Mouse (Mus musculus): ENCODE results near the gene Atox1. TPM values are rescaled to one million over a fixed set of nuclear protein-coding genes. Genes with fewer than 3 reads are reported as not detected.

The Atox1 gene
- 229 and 231 TPM in 2 replicates for polyA plus RNA-seq (2016; fragmentation: Nextera tagmentation; extraction: Ambion mirVana)

DNA sequence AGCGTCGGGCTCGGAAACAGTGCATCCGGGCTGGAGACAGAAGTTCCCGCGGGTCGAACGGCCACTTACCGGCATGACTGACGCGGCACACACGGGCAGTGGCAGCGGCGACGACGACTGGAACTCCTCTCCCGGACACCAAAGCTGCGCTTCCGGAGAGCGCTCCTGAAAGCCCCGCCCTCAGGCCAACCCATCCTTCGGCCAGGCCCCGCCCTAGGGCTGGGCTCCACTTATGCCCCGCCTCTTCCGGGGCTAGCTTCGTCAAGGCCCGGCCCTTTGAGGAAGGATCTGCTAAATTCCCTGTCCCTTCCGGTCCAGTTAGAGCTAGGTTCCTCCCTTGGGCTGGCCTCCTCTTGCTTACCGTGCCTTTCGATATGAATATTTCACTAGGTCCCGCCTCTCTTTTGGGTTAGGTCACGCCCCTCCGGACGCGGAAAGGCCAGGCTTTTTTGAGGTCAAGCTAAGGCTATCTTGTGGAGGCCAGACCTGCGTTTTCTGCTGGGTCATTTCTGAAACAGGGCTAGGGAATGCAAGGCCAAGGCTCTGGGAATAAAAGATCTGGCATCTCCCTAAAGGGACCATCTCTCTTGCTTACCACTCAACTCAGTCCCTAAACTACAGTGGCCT is at the start of gene Atox1:
Gene Atox1, minus strand, starts transcription at position 221 of the 627 bp plus-strand sequence.
- H3K36me3 ChIP-seq: peaks cover 5% of the 10 kb centered on the region
- peak; percentile 94 for DNase-seq (ENCODE audit: low spot score)
- no peaks in the 10 kb centered on the region for H3K9me3 ChIP-seq (replicated peaks)
- H3K4me3 ChIP-seq: peak within 1 kb of the TSS; percentile 87
- H3K4me1 ChIP-seq: peaks cover 29% of the 10 kb centered on the region
- H3K27ac ChIP-seq (replicated peaks): peak within 1 kb of the TSS; percentile 81
- under 1% methylated on average over 36 of the region's 36 CpGs for WGBS
- no peaks in the 10 kb centered on the region for H3K27me3 ChIP-seq (ENCODE audit: low read depth, poor library complexity, severe bottlenecking)

DNA sequence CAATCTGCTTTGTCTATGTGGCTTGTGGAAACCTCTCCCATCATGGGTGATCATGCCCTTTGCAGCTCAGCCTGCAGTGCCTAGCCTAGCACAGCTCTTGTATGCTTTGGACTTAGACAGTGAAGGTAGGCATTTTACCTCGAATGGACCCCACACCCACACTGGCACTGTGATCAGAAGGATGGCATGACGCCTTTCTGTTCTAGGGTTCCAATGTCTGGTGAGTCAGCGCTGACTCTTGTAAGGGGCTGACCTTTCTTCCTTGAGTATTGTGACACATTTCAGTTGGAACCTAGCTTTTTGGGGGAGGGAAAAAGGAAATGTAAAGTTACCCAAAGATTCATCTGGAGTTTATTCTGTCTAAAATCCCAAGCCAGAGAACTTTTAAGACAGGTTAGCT is 44.4 kb upstream of the Atox1 start:
- peaks cover 32% of the 10 kb centered on the region for H3K36me3 ChIP-seq
- no peak for DNase-seq (ENCODE audit: low spot score)
- 88% methylated on average over 3 of the region's 3 CpGs for WGBS

DNA sequence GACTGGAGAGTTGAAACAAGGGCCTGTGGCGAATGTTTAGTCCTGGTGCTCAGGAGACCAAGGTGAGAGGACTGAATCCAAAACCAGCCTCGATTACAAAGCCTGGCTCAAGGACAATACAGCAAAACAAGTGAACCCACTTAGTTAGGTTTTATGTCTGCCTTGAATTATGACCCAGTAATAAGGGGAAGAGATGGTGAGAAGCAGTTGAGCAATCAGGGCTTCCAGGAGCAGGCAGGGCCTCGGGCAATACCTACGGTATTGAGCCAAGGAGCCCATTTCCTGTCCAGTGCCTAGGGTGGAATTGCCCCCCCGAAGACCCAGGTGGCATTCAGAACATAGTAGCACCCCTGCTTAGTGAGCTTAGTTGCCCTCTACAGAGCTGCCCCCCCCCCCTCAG is 41.8 kb upstream of the Atox1 start:
- Histone ChIP-seq H3K36me3 (peaks cover 58% of the 10 kb centered on the region), H3K4me3 (no peak overlapping the region)
- 91% methylated on average over 5 of the region's 5 CpGs for WGBS

More for the DNA sequence above, 44.4 kb upstream of the Atox1 start:
- no peaks in the 10 kb centered on the region for H3K4me1 ChIP-seq
- no peak overlapping the region for H3K27ac ChIP-seq (replicated peaks)
- H3K4me3 ChIP-seq: no peak overlapping the region
- no peaks in the 10 kb centered on the region for H3K9me3 ChIP-seq (replicated peaks)
- H3K27me3 ChIP-seq (ENCODE audit: low read depth, poor library complexity, severe bottlenecking): no peaks in the 10 kb centered on the region

DNA sequence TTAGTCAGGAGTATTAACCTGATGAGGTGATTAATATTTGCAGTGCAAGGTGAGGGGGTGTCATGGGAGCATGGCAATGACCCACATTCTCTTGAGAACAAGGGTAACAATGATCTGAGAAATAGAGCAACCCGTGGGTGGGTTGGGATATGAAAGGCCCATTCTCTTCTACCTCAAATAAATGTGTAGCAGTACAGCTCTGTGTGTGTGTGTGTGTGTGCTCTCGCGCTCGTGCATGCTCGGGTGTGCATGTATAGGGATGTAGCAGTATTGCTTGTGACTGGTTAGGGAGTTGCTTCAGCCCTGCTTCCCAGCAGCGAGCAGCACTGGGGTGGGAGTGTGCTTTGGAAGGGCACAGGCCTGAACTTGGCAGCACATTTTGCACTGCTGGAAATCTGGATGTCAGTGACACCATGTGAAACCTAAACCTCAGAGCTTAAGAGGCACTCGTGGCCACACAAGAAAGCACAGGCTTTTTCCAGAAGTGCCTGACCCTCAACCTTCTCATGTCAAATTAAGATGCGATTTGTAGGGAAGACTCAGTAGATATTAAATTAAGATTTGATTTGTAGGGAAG is 41.0 kb upstream of the Atox1 start:
- no peaks in the 10 kb centered on the region for H3K27me3 ChIP-seq (ENCODE audit: low read depth, poor library complexity, severe bottlenecking)
- no peaks in the 10 kb centered on the region for H3K4me1 ChIP-seq
- no peak for DNase-seq (ENCODE audit: low spot score)
- no peak overlapping the region for H3K4me3 ChIP-seq
- H3K9me3 ChIP-seq (replicated peaks): no peaks in the 10 kb centered on the region
- H3K27ac ChIP-seq (replicated peaks): no peak overlapping the region
- WGBS: 92% methylated on average over 8 of the region's 8 CpGs
- peaks cover 66% of the 10 kb centered on the region for H3K36me3 ChIP-seq

More for the DNA sequence above, 41.8 kb upstream of the Atox1 start:
- Histone ChIP-seq H3K27me3 (ENCODE audit: low read depth, poor library complexity, severe bottlenecking) (no peaks in the 10 kb centered on the region), H3K27ac (replicated peaks) (no peak overlapping the region), H3K9me3 (replicated peaks) (no peaks in the 10 kb centered on the region), H3K4me1 (no peaks in the 10 kb centered on the region)
- DNase-seq (ENCODE audit: low spot score): no peak

DNA sequence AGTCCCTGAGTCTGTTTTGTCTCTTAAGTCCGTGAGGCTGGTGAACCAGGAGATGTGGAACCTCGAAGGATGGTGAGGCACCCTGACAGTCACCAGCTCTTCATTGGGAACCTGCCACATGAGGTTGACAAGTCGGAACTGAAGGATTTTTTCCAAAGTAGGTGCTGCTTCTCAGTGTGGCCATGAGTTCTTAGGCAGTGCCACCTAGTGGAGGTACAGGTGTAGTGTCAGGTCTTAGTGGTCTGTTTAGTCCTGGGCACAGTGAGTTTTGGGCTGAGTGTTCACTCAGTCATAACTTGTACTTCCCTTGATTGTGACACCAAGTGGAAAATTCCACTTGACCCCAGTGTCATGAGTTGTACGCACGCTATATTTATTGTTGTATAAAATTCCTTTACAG is 36.8 kb upstream of the Atox1 start:
- Histone ChIP-seq H3K4me1 (no peaks in the 10 kb centered on the region), H3K27me3 (ENCODE audit: low read depth, poor library complexity, severe bottlenecking) (no peaks in the 10 kb centered on the region), H3K27ac (replicated peaks) (no peak overlapping the region), H3K36me3 (peaks cover 99% of the 10 kb centered on the region), H3K4me3 (no peak overlapping the region), H3K9me3 (replicated peaks) (no peaks in the 10 kb centered on the region)
- 70% methylated on average over 5 of the region's 5 CpGs for WGBS
- DNase-seq (ENCODE audit: low spot score): peak; percentile 38

DNA sequence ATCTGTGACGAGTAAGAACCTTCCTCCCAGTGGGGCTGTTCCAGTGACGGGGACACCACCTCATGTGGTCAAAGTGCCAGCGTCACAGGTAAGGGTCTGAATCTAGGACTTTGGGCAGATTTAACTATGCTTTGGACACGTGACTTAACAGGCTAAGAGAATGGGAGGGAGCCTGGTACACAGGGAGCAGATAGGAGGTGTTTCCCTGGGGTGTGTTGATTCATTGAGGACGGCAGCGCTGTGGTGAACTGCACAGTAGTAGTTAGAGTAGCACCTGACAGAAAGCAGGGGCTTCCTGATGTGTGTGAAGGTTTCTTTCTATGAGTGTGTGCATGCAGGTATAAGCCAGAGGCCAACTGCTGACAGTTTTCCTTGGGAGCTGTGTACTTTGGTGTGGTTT is 35.1 kb upstream of the Atox1 start:
- Histone ChIP-seq H3K4me3 (no peak overlapping the region), H3K9me3 (replicated peaks) (no peaks in the 10 kb centered on the region), H3K36me3 (peaks cover 99% of the 10 kb centered on the region), H3K27ac (replicated peaks) (no peak overlapping the region), H3K4me1 (no peaks in the 10 kb centered on the region), H3K27me3 (ENCODE audit: low read depth, poor library complexity, severe bottlenecking) (no peaks in the 10 kb centered on the region)
- WGBS: 92% methylated on average over 6 of the region's 6 CpGs
- no peak for DNase-seq (ENCODE audit: low spot score)

DNA sequence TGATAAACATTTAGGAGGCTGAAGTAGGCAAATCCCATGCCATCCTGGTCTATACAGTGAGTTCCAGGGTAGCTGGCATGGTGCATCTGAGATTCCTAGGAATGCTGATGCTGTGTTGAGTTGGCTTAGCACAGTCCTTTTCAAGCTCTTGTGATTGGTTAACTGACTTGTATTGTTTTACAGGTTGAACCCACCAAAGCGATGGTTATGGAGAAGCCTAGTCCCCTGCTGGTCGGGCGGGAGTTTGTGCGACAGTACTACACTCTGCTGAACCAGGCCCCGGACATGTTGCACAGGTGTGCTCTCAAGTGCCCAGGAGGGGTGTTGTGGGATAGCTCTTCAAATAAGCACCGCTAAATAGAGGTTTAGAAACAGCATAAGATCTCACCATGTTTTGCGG is 24.4 kb upstream of the Atox1 start:
- H3K4me3 ChIP-seq: no peak overlapping the region
- H3K9me3 ChIP-seq (replicated peaks): no peaks in the 10 kb centered on the region
- DNase-seq (ENCODE audit: low spot score): no peak
- H3K27ac ChIP-seq (replicated peaks): no peak overlapping the region
- H3K27me3 ChIP-seq (ENCODE audit: low read depth, poor library complexity, severe bottlenecking): no peaks in the 10 kb centered on the region
- H3K36me3 ChIP-seq: peaks cover 96% of the 10 kb centered on the region
- 97% methylated on average over 7 of the region's 7 CpGs for WGBS
- H3K4me1 ChIP-seq: no peaks in the 10 kb centered on the region

DNA sequence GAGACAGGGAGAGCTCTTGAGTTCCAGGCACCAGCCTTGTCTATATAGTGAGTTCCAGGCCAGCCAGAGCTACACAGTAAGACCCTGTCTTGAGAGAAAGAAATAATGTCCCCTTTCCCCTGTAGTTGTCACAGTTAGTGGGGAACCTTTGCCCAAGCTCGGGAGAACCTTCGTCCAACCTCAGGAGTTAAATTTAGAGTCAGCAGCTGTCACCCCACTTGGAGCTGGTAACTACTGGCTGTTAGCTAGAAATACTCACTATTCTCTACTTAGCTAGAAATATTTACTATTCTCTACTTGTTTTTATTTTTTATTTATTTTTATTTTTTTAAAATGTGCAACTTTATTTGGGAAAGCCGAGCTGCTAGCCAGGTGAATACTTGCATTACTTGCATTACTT is 12.2 kb upstream of the Atox1 start:
- no peaks in the 10 kb centered on the region for H3K9me3 ChIP-seq (replicated peaks)
- H3K4me1 ChIP-seq: peaks cover 25% of the 10 kb centered on the region
- H3K27ac ChIP-seq (replicated peaks): no peak overlapping the region
- no peak overlapping the region; the same call in 1 of the 2 replicates for H3K4me3 ChIP-seq
- H3K27me3 ChIP-seq (ENCODE audit: low read depth, poor library complexity, severe bottlenecking): no peaks in the 10 kb centered on the region
- no peak for DNase-seq (ENCODE audit: low spot score)
- peaks cover 71% of the 10 kb centered on the region for H3K36me3 ChIP-seq
- 94% methylated on average over 3 of the region's 3 CpGs for WGBS

DNA sequence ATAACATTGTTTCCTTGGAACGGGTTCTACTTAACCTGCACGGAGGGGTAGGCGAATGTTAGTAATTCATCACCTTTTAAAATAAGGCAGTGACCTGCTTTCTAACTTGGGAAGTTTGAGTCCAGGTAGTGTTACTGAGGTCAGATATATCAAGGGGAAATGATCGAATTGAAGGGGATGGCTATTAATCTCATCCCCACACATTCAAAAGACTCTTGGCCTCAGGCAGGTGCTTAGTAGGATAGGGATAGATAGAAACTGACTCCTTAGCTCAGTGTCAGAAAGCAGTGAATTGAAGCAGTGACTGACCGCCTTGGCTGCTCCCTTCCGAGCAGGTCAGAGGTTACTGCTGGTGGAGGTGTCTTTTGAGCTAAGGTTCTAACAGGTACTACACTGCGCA is 10.4 kb upstream of the Atox1 start:
- no peak for DNase-seq (ENCODE audit: low spot score)
- H3K4me3 ChIP-seq: peak overlapping the region; percentile 99
- no peaks in the 10 kb centered on the region for H3K9me3 ChIP-seq (replicated peaks)
- no peak overlapping the region for H3K27ac ChIP-seq (replicated peaks)
- no peaks in the 10 kb centered on the region for H3K27me3 ChIP-seq (ENCODE audit: low read depth, poor library complexity, severe bottlenecking)
- H3K36me3 ChIP-seq: peaks cover 55% of the 10 kb centered on the region
- peaks cover 29% of the 10 kb centered on the region for H3K4me1 ChIP-seq
- WGBS: 95% methylated on average over 7 of the region's 7 CpGs

DNA sequence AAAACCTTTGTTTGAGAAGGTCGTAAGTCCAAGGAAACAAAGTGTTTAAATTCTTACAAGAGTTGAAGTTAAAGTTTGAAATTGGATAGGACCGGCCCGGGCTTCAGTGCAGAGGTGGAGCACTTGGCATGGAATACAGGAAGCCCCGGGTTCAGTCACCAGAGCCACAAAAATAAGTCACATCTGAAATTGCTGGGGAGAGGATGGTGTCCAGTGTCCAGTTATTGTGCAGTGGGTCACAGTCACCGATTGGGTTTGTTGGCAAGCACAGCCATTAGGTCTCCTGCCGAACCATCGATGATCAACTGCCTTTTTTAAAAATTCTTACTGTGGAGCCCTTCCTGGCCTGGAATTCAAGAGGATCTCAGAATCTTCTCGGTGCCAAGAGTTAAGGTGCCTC is 9.7 kb upstream of the Atox1 start:
- peaks cover 27% of the 10 kb centered on the region for H3K4me1 ChIP-seq
- peak overlapping the region; percentile 99 for H3K4me3 ChIP-seq
- peaks cover 48% of the 10 kb centered on the region for H3K36me3 ChIP-seq
- H3K27me3 ChIP-seq (ENCODE audit: low read depth, poor library complexity, severe bottlenecking): no peaks in the 10 kb centered on the region
- DNase-seq (ENCODE audit: low spot score): no peak
- WGBS: 74% methylated on average over 8 of the region's 8 CpGs
- H3K27ac ChIP-seq (replicated peaks): peak overlapping the region; percentile 99; the same call in 1 of the 2 replicates
- no peaks in the 10 kb centered on the region for H3K9me3 ChIP-seq (replicated peaks)

DNA sequence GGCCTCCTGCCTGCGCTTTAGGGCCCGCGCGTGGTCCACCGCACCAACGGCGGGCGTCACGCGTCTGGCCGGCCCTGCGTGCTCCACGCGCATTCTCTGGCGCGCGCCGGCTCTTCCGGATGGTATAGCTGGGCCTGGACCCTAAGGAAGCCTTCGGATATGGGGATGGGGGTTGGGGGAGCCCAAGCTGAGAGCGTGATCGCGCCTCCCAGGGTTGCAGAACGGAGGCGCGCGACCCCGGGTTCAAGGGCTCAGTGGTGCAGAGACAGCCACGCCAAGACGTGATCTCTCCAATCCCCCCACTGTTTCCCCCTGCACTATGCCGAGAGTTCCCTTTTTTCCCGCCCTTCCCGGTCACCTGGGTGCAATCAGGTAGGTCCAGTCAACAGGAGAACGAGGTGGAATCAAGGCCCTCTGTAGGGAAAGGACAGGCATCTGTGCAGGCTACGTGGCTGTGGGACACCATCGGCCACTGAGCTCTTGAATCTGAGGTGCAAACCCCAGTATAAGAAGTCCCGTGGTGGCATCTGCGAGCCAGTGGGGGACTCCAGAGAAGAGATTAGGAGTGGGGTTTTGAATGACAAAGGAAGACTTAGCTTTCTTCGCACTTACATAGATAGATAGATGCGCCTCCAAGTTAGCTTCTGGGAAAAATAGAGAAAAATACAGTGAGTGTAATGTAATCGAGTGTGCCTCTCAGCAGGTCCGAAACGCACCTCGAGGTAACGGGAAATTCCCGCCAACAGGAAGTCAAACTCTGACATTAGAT is 9.1 kb upstream of the Atox1 start:
- peaks cover 45% of the 10 kb centered on the region for H3K36me3 ChIP-seq
- H3K4me3 ChIP-seq: peak overlapping the region; percentile 99
- WGBS: 1% methylated on average over 45 of the region's 46 CpGs
- peaks cover 26% of the 10 kb centered on the region for H3K4me1 ChIP-seq
- no peaks in the 10 kb centered on the region for H3K9me3 ChIP-seq (replicated peaks)
- DNase-seq (ENCODE audit: low spot score): peak; percentile 45
- no peaks in the 10 kb centered on the region for H3K27me3 ChIP-seq (ENCODE audit: low read depth, poor library complexity, severe bottlenecking)
- H3K27ac ChIP-seq (replicated peaks): peak overlapping the region; percentile 99

DNA sequence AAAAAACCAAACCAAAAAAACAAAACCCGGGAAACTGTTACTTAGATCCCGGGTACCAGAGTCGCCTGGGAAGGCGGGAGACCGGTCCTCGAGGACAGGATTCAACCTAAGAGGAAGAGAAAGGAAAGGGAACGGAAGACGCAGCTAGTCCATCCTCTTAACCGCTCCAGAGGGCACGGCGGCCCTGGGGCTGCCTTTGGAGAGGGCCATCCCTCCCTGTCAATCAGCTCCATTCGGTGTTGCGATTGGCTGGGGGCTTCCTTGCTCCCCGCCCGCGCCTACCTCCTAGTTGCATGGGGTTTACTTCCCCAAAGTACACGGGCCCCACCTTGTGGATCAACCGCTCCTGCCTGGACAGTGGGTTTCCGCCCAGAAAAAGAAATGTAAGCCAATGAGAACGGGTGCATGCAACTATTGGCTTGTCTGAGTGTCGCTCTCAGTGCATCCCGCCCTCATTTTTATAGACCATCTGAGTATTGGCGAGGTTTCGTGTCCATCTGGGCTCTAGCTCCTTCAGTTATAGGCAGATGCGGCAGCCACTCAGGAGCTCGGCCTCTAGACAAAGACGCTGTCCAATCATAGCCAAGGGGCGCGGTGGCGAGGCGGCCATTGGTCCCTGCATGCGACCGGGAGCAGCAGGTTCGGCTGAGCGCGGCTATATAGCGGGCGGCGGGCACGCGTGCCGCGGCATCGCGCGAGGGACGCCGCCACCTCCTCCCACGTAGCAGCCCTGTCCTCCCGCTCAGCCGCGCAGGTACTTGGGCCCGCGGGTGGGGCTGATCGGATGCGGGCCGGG is 8.2 kb upstream of the Atox1 start, which contains the start of gene G3bp1:
Gene G3bp1, plus strand, starts transcription at position 638 of the 796 bp plus-strand sequence.
- H3K4me3 ChIP-seq: peak within 1 kb of the TSS; percentile 99
- H3K36me3 ChIP-seq: peaks cover 36% of the 10 kb centered on the region
- under 1% methylated on average over 57 of the region's 57 CpGs for WGBS
- peak within 1 kb of the TSS; percentile 99 for H3K27ac ChIP-seq (replicated peaks)
- peaks cover 26% of the 10 kb centered on the region for H3K4me1 ChIP-seq
- no peaks in the 10 kb centered on the region for H3K27me3 ChIP-seq (ENCODE audit: low read depth, poor library complexity, severe bottlenecking)
- peak; percentile 99 for DNase-seq (ENCODE audit: low spot score)
- no peaks in the 10 kb centered on the region for H3K9me3 ChIP-seq (replicated peaks)

Measured in midbrain, embryonic 10.5 days (tissue).